Mouse (Mus musculus): ENCODE results near the gene Snrpe. TPM values are rescaled to one million over a fixed set of nuclear protein-coding genes. Genes with fewer than 3 reads are reported as not detected.
A peak's percentile ranks its signal among the peaks of the same experiment; 100 is the strongest.

The Snrpe gene
- total RNA-seq (2021) = 100 to 1,000 TPM; 115 to 123 TPM
- long read RNA-seq, experiment 1, transcript Snrpe-204 (5 exons, 503 nt) = major isoform, 39 of 43 reads
- long read RNA-seq, experiment 1, partial matches to known transcripts = 1 of 43 reads
- long read RNA-seq, experiment 1, other reads (novel, unspliced or antisense) = 0 of 43 reads
- long read RNA-seq, experiment 2, transcript Snrpe-204 (5 exons, 503 nt) = major isoform, 51 of 57 reads
- long read RNA-seq, experiment 2, partial matches to known transcripts = 2 of 57 reads
- long read RNA-seq, experiment 2, other reads (novel, unspliced or antisense) = 1 of 57 reads

GRCm38 (mm10) chr1:133609771-133610502 lies at the start of gene Snrpe:
Snrpe (minus strand) TSS chr1:133610291.
- DNase-seq (ENCODE audit: low spot score in 2 of 2) = peak; percentile 93 to 97

- no peak for DNase-seq (ENCODE audit: low spot score in 2 of 2)
These were observed 48.8 kb upstream of the Snrpe start for GRCm38 (mm10) chr1:133658878-133659277.

GRCm38 (mm10) chr1:133656811-133657210 lies 46.7 kb upstream of the Snrpe start:
- DNase-seq (ENCODE audit: low spot score in 2 of 2) = no peak

GRCm38 (mm10) chr1:133653033-133653432 lies 42.9 kb upstream of the Snrpe start:
- DNase-seq (ENCODE audit: low spot score in 2 of 2) = no peak

- DNase-seq (ENCODE audit: low spot score in 2 of 2) = no peak
These were observed 40.4 kb upstream of the Snrpe start for GRCm38 (mm10) chr1:133650288-133651055.

GRCm38 (mm10) chr1:133645652-133646051 lies 35.6 kb upstream of the Snrpe start:
- no peak for DNase-seq (ENCODE audit: low spot score in 2 of 2)

GRCm38 (mm10) chr1:133641163-133641562 lies 31.1 kb upstream of the Snrpe start:
- no peak for DNase-seq (ENCODE audit: low spot score in 2 of 2)

- no peak for DNase-seq (ENCODE audit: low spot score in 2 of 2)
These were observed 28.4 kb upstream of the Snrpe start for GRCm38 (mm10) chr1:133638517-133638916.

GRCm38 (mm10) chr1:133632168-133632567 lies 22.1 kb upstream of the Snrpe start:
- no peak for DNase-seq (ENCODE audit: low spot score in 2 of 2)

- no peak for DNase-seq (ENCODE audit: low spot score in 2 of 2)
These were observed 15.0 kb upstream of the Snrpe start for GRCm38 (mm10) chr1:133625052-133625451.

- no peak for DNase-seq (ENCODE audit: low spot score in 2 of 2)
These were observed 8.2 kb upstream of the Snrpe start for GRCm38 (mm10) chr1:133618311-133618710.

- DNase-seq (ENCODE audit: low spot score in 2 of 2) = no peak
These were observed 7.8 kb upstream of the Snrpe start for GRCm38 (mm10) chr1:133617908-133618307.

- no peak for DNase-seq (ENCODE audit: low spot score in 2 of 2)
These were observed 3.7 kb upstream of the Snrpe start for GRCm38 (mm10) chr1:133613817-133614216.

- no peak for DNase-seq (ENCODE audit: low spot score in 2 of 2)
These were observed 1.3 kb upstream of the Snrpe start for GRCm38 (mm10) chr1:133611436-133611835.

- no peak for DNase-seq (ENCODE audit: low spot score in 2 of 2)
These were observed 510 bp upstream of the Snrpe start for GRCm38 (mm10) chr1:133610601-133611000.

- no peak for DNase-seq (ENCODE audit: low spot score in 2 of 2)
These were observed 6.9 kb downstream of the Snrpe start for GRCm38 (mm10) chr1:133603174-133603573.

GRCm38 (mm10) chr1:133596298-133597007 lies 13.6 kb downstream of the Snrpe start:
- DNase-seq (ENCODE audit: low spot score in 2 of 2) = no peak

- DNase-seq (ENCODE audit: low spot score in 2 of 2) = no peak
These were observed 24.0 kb downstream of the Snrpe start for GRCm38 (mm10) chr1:133585995-133586537.

- DNase-seq (ENCODE audit: low spot score in 2 of 2) = no peak
These were observed 38.8 kb downstream of the Snrpe start for GRCm38 (mm10) chr1:133571293-133571692.
